Mouse (Mus musculus) E14TG2a.4 (cell line): Measurements from ENCODE around the gene Ggt5.

ENCODE experiments used
- CTCF ChIP-seq: conservative IDR thresholded peaks from 2 replicates; pipeline ENCODE4 v1.5.1; 2014; ENCODE audit warnings: low read length
- NANOG ChIP-seq: IDR thresholded peaks from 2 replicates; pipeline ENCODE4 v1.6.1; 2014; ENCODE audit warnings: borderline replicate concordance, low read length, mixed read lengths
- POU5F1 ChIP-seq: IDR thresholded peaks from 2 replicates; pipeline ENCODE4 v1.6.1; 2014; ENCODE audit warnings: low read length, borderline replicate concordance

DNA sequence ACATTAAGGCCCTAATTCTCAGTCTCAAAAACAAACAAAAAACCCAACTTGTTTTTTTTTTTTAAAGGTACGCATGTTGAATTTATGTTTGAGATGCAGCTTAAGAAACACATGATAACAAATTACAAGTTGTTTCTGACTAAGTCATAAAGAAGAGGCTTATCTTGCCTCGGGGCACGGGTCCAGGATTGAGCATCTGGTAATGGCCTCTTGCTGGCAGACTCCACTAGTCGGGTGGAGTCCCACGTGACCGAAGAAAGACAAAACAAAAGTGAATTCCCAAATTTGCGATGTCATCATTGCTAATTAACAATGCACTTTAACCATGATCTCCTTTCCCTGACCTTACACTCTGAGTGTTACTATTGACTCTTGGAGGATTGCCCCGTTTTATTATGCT lies 6.8 kb downstream of the Ggt5 start:
- TF ChIP-seq CTCF (no peak), NANOG (no peak), POU5F1 (no peak)
